Mouse (Mus musculus): Measurements from ENCODE around the gene Pde1c. TPM values are rescaled to one million over a fixed set of nuclear protein-coding genes. Genes with fewer than 3 reads are reported as not detected.

Pde1c gene
- polyA plus RNA-seq, 1 experiment from 2014 or later, result 0.97 TPM

DNA sequence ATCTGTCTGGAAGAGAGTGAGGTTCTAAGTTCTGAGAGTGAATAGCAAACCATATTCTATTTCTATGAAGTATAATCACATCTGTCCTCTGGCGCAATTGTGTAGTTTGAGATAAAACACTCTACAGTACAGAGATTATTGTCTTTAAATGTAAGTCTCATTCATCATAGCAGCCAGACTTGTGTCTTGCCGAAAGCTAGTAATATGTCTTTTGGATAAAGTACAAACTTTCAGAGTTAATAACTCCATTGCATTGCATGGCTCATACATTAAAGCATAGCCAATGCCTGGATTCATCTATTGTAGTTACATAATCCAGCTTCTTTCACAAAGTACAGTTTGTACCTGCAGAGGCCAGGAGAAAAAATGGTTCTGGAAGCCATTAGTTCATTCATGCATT, 262.8 kb downstream of the Pde1c start:
- Histone ChIP-seq H3K27me3 (ENCODE audit: insufficient read depth, low read length) (no peaks in the 10 kb centered on the region), H3K36me3 (ENCODE audit: insufficient read depth, low read length) (no peaks in the 10 kb centered on the region), H3K9me3 (ENCODE audit: low read length) (no peaks in the 10 kb centered on the region), H3K4me3 (ENCODE audit: low read length) (no peak overlapping the region), H3K27ac (ENCODE audit: low read length) (no peak overlapping the region), H3K4me2 (replicated peaks; ENCODE audit: low read depth, low read length) (no peak overlapping the region), H3K4me1 (ENCODE audit: insufficient read depth, low read length) (no peaks in the 10 kb centered on the region), H3K9ac (replicated peaks; ENCODE audit: low read length) (no peak overlapping the region)
- no peak for ATAC-seq (ENCODE audit: low FRiP score, low TSS enrichment)
- WGBS, result 87% methylated on average over 2 of the region's 2 CpGs

DNA sequence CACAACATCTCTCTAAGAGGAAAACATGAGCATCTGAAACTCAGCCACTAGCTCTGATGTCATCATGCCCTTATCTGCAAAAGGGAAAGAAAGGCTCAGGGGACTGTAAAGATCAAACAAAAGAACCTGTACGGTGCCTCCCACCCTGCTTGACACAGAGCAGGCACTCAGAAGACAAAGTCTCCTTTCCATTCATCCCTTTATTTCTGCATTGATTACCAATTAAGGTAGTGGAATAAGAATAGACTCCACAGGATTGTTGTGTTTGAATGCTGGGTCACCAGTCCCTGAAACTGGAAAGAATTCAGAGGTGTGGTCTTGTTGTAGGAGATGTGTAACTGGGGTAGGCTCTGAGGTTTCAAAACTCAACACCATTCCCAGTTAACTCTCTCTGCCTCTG, 276.7 kb downstream of the Pde1c start:
- Histone ChIP-seq H3K27ac (ENCODE audit: low read length) (no peak overlapping the region), H3K4me3 (ENCODE audit: low read length) (no peak overlapping the region), H3K4me1 (ENCODE audit: insufficient read depth, low read length) (no peaks in the 10 kb centered on the region), H3K36me3 (ENCODE audit: insufficient read depth, low read length) (no peaks in the 10 kb centered on the region), H3K9ac (replicated peaks; ENCODE audit: low read length) (no peak overlapping the region), H3K9me3 (ENCODE audit: low read length) (no peaks in the 10 kb centered on the region), H3K4me2 (replicated peaks; ENCODE audit: low read depth, low read length) (no peak overlapping the region), H3K27me3 (ENCODE audit: insufficient read depth, low read length) (no peaks in the 10 kb centered on the region)
- WGBS, result 85% methylated on average over 1 of the region's 1 CpGs
- ATAC-seq (ENCODE audit: low FRiP score, low TSS enrichment), result no peak

DNA sequence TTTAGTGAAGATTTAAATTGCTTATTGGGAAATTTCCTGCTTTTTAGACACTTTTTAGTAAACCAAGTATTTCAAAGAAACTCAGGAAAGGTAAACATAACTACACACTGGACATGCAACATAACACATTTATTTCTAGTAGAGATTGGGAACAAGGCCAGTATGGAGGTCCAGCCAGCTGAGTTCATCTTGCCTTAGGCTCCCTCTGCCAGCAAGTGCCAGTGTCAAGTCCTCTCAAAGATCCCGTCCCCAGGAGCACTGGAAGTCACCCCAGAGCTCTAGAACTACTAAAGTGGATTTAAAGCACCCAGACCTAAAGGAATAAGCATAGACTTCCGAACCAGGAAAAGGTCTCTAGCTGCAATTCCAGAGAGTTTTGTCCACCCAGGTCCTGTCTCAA, 279.6 kb downstream of the Pde1c start:
- ATAC-seq (ENCODE audit: low FRiP score, low TSS enrichment), result no peak
- H3K27me3 ChIP-seq (ENCODE audit: insufficient read depth, low read length), result no peaks in the 10 kb centered on the region
- WGBS, result 72% methylated on average over 2 of the region's 2 CpGs
- H3K9ac ChIP-seq (replicated peaks; ENCODE audit: low read length), result no peak overlapping the region
- no peaks in the 10 kb centered on the region for H3K9me3 ChIP-seq (ENCODE audit: low read length)
- H3K4me1 ChIP-seq (ENCODE audit: insufficient read depth, low read length), result no peaks in the 10 kb centered on the region
- H3K27ac ChIP-seq (ENCODE audit: low read length), result no peak overlapping the region
- H3K4me3 ChIP-seq (ENCODE audit: low read length), result no peak overlapping the region
- no peak overlapping the region for H3K4me2 ChIP-seq (replicated peaks; ENCODE audit: low read depth, low read length)
- no peaks in the 10 kb centered on the region for H3K36me3 ChIP-seq (ENCODE audit: insufficient read depth, low read length)

DNA sequence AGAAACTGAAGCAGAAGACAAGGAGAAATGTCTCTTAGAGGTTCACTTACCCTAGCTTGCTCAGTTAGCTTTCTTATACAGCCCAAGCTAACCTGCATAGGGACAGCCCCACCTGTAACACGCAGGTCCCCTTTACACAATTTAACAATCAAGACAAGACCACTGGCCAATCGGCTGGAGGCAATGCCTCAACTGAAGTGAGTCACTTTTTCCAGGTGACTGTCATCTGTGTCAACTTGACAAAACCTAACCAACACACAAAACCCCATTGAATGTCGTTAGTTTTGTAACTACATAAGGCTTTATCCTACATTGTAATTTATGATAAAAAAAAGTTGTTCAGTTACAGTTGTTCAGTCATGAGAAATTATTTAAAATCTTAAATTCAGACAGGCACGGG, 284.1 kb downstream of the Pde1c start:
- no peak for ATAC-seq (ENCODE audit: low FRiP score, low TSS enrichment)
- Histone ChIP-seq H3K4me3 (ENCODE audit: low read length) (no peak overlapping the region), H3K27me3 (ENCODE audit: insufficient read depth, low read length) (no peaks in the 10 kb centered on the region), H3K36me3 (ENCODE audit: insufficient read depth, low read length) (no peaks in the 10 kb centered on the region), H3K9ac (replicated peaks; ENCODE audit: low read length) (no peak overlapping the region), H3K27ac (ENCODE audit: low read length) (no peak overlapping the region), H3K9me3 (ENCODE audit: low read length) (no peaks in the 10 kb centered on the region), H3K4me1 (ENCODE audit: insufficient read depth, low read length) (no peaks in the 10 kb centered on the region), H3K4me2 (replicated peaks; ENCODE audit: low read depth, low read length) (no peak overlapping the region)
- WGBS, result 82% methylated on average over 4 of the region's 4 CpGs

DNA sequence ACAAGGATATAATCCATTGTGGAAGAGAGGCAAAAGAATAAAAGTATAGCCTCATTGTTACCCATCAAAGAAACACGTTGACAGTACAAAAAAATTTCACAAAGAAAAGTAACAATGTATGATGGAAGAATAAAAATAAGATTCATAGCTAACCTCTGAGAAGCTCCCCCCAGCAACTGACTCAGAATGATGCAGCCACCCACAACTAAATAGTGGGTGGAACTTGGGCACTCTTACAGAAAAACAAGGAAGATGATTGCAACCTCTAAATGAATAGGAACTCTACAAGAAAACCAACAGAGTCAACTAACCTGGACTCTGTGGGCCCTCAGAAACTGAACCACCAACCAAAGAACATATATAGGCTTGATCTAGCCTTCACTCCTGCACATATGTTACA, 293.4 kb downstream of the Pde1c start:
- Histone ChIP-seq H3K4me3 (ENCODE audit: low read length) (no peak overlapping the region), H3K27ac (ENCODE audit: low read length) (no peak overlapping the region), H3K9me3 (ENCODE audit: low read length) (no peaks in the 10 kb centered on the region), H3K4me2 (replicated peaks; ENCODE audit: low read depth, low read length) (no peak overlapping the region), H3K4me1 (ENCODE audit: insufficient read depth, low read length) (no peaks in the 10 kb centered on the region), H3K9ac (replicated peaks; ENCODE audit: low read length) (no peak overlapping the region), H3K27me3 (ENCODE audit: insufficient read depth, low read length) (no peaks in the 10 kb centered on the region), H3K36me3 (ENCODE audit: insufficient read depth, low read length) (no peaks in the 10 kb centered on the region)
- no peak for ATAC-seq (ENCODE audit: low FRiP score, low TSS enrichment)
- 72% methylated on average over 1 of the region's 1 CpGs for WGBS

DNA sequence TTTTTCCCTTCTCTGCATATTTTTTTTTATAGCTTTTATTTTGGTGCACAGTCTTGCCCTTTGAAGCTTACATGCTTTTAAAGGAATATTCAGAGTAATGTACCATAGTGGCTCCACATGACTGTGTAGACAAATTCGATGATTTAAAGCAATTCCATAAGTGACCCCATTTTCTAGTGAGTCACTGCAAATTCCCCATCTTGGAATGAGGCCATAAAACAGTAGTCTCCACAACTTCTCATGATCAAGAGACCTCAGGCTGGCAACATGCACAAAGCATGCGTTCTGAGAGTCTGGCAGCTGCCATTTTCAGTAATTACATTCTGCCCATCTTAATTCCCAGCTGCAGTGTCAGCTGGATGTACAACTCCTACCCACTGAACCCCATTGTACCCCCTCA, 297.2 kb downstream of the Pde1c start:
- Histone ChIP-seq H3K36me3 (ENCODE audit: insufficient read depth, low read length) (no peaks in the 10 kb centered on the region), H3K4me2 (replicated peaks; ENCODE audit: low read depth, low read length) (no peak overlapping the region), H3K9me3 (ENCODE audit: low read length) (no peaks in the 10 kb centered on the region), H3K27ac (ENCODE audit: low read length) (no peak overlapping the region), H3K4me3 (ENCODE audit: low read length) (no peak overlapping the region), H3K27me3 (ENCODE audit: insufficient read depth, low read length) (no peaks in the 10 kb centered on the region), H3K4me1 (ENCODE audit: insufficient read depth, low read length) (no peaks in the 10 kb centered on the region), H3K9ac (replicated peaks; ENCODE audit: low read length) (no peak overlapping the region)
- WGBS, result 74% methylated on average over 2 of the region's 2 CpGs
- no peak for ATAC-seq (ENCODE audit: low FRiP score, low TSS enrichment)

DNA sequence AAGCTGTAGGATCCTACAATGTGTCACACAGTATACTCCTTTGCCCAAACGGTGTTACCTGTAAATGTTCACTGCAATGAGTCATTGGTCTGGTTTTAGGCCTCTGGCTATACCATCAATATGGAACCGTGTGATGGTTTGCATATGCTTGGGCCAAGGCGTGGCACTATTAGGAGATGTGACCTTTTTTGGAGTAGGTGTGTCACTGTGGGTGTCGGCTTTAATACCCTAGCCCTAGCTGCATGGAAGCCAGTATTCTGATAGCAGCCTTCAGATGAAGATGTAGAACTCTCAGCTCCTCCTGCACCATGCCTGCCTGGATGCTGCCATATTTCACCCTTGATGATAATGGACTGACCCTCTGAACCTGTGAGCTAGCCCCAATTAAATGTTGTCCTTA, 304.4 kb downstream of the Pde1c start:
- WGBS, result 86% methylated on average over 4 of the region's 4 CpGs
- no peak overlapping the region for H3K9ac ChIP-seq (replicated peaks; ENCODE audit: low read length)
- no peaks in the 10 kb centered on the region for H3K27me3 ChIP-seq (ENCODE audit: insufficient read depth, low read length)
- no peaks in the 10 kb centered on the region for H3K4me1 ChIP-seq (ENCODE audit: insufficient read depth, low read length)
- H3K9me3 ChIP-seq (ENCODE audit: low read length), result no peaks in the 10 kb centered on the region
- no peaks in the 10 kb centered on the region for H3K36me3 ChIP-seq (ENCODE audit: insufficient read depth, low read length)
- H3K4me2 ChIP-seq (replicated peaks; ENCODE audit: low read depth, low read length), result no peak overlapping the region
- no peak overlapping the region for H3K27ac ChIP-seq (ENCODE audit: low read length)
- ATAC-seq (ENCODE audit: low FRiP score, low TSS enrichment), result no peak
- H3K4me3 ChIP-seq (ENCODE audit: low read length), result no peak overlapping the region

DNA sequence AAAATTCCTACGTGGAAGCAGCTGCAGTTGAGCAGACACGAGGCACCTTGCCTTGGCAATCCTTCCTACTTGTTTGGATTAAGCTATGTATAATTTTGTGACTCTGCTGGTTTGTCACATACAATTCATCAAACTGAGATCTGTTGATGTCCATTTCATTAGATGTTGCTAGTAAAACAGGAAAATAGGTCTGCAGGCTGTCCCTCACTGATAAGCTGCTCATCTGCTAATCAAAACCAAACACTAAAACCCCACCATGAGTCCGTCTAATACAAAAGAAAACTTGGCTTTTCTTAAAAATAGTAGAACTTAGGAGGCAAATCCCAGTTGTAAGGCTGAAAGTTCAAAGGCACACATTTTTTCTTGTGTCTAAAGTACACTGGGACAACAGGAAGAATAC, 308.8 kb downstream of the Pde1c start:
- no peak overlapping the region for H3K4me2 ChIP-seq (replicated peaks; ENCODE audit: low read depth, low read length)
- H3K4me1 ChIP-seq (ENCODE audit: insufficient read depth, low read length), result no peaks in the 10 kb centered on the region
- no peak for ATAC-seq (ENCODE audit: low FRiP score, low TSS enrichment)
- H3K27ac ChIP-seq (ENCODE audit: low read length), result no peak overlapping the region
- no peaks in the 10 kb centered on the region for H3K36me3 ChIP-seq (ENCODE audit: insufficient read depth, low read length)
- no peak overlapping the region for H3K4me3 ChIP-seq (ENCODE audit: low read length)
- 65% methylated on average over 3 of the region's 3 CpGs for WGBS
- no peaks in the 10 kb centered on the region for H3K27me3 ChIP-seq (ENCODE audit: insufficient read depth, low read length)
- no peak overlapping the region for H3K9ac ChIP-seq (replicated peaks; ENCODE audit: low read length)
- no peaks in the 10 kb centered on the region for H3K9me3 ChIP-seq (ENCODE audit: low read length)

DNA sequence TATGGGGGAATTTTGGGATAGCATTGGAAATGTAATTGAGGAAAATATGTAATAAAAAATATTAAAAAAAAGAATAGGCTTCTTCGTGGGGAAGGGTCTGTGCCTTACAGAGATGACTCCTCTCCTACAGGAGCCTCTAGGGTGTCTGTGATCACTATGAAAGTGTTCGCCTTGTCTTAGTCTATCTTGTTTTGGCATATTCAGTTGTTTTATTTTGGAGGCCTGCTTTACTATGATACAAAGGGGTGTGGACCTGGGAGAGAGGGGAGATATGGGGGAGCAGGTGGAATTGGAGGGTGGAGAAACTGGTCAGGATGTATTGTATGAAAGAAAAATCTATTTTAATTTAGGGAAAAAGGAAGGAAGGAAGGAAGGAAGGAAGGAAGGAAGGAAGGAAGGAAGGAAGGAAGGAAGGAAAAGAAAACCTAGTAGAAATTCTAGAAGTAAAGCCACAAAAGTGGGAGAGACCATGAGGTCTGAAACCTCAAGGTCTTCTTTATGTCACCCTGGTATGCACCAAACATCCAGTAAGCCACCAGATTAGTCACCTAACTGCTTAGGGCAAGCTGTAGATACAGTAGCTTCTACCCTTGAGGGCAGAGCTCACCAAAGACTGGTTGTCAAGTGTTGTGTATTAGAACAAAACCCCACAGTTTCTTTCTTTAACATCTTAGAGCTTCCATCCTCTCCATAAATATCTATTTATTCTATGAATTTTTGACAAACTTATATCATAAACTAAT, 311.2 kb downstream of the Pde1c start:
- Histone ChIP-seq H3K27me3 (ENCODE audit: insufficient read depth, low read length) (no peaks in the 10 kb centered on the region), H3K36me3 (ENCODE audit: insufficient read depth, low read length) (no peaks in the 10 kb centered on the region), H3K9me3 (ENCODE audit: low read length) (no peaks in the 10 kb centered on the region), H3K9ac (replicated peaks; ENCODE audit: low read length) (no peak overlapping the region), H3K27ac (ENCODE audit: low read length) (no peak overlapping the region), H3K4me3 (ENCODE audit: low read length) (no peak overlapping the region), H3K4me2 (replicated peaks; ENCODE audit: low read depth, low read length) (no peak overlapping the region), H3K4me1 (ENCODE audit: insufficient read depth, low read length) (no peaks in the 10 kb centered on the region)
- no peak for ATAC-seq (ENCODE audit: low FRiP score, low TSS enrichment)
- 88% methylated on average over 2 of the region's 2 CpGs for WGBS

DNA sequence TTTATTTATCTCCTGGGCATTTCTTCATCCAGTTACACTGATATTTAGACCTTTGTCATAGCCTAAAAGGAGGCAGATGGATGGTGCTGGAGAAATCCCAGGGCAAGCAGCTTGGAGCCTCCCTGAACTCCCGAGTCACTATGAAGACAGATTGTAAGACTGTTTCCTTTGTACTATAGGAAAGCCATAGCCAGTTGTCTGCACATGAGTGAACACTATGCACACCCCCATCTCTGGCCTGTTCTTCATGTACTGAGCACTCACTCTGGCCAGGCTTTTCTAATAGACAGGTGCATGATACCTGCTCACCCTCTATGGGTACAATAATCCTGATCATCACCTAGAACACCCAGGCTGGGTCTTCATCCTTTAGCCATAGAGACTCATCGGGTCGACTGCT, 318.8 kb downstream of the Pde1c start:
- Histone ChIP-seq H3K4me2 (replicated peaks; ENCODE audit: low read depth, low read length) (no peak overlapping the region), H3K9ac (replicated peaks; ENCODE audit: low read length) (no peak overlapping the region), H3K36me3 (ENCODE audit: insufficient read depth, low read length) (no peaks in the 10 kb centered on the region), H3K9me3 (ENCODE audit: low read length) (no peaks in the 10 kb centered on the region), H3K27ac (ENCODE audit: low read length) (no peak overlapping the region), H3K4me1 (ENCODE audit: insufficient read depth, low read length) (no peaks in the 10 kb centered on the region), H3K27me3 (ENCODE audit: insufficient read depth, low read length) (no peaks in the 10 kb centered on the region), H3K4me3 (ENCODE audit: low read length) (no peak overlapping the region)
- WGBS, result 86% methylated on average over 3 of the region's 3 CpGs
- ATAC-seq (ENCODE audit: low FRiP score, low TSS enrichment), result no peak

Data from kidney, embryonic 16.5 days (tissue).